Mouse (Mus musculus) mesoderm, embryonic 11.5 days (tissue): Measurements from ENCODE around the gene Nmu.

Experiments used
- DNase-seq: peaks from one replicate; pipeline ENCODE4 v3.0.0-alpha.2; 2012; ENCODE audit warnings: low read depth, low spot score

Gene Nmu

GRCm38 (mm10) chr5:76321249-76322196 lies 42.1 kb downstream of the Nmu start:
- no peak for DNase-seq

DNA sequence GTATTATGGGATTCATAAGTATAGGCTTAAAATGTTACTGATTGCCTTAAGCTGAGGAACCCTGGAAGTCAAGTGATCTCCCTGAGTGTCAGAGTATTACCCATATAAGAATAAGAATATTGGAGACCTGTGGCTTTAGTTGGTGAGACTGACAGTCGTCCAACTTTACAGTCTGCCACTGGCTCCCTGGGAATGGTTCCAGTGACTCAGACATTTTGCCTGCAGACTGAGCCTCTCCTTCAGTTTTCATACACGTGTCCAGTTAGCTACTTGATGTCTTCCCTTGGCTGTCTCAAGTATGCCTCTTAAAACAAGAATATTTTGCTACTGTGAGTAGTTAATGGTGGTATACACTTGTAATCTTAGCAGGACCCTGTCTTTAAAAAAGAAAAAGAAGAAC lies 55.4 kb downstream of the Nmu start:
- DNase-seq, result no peak

DNA sequence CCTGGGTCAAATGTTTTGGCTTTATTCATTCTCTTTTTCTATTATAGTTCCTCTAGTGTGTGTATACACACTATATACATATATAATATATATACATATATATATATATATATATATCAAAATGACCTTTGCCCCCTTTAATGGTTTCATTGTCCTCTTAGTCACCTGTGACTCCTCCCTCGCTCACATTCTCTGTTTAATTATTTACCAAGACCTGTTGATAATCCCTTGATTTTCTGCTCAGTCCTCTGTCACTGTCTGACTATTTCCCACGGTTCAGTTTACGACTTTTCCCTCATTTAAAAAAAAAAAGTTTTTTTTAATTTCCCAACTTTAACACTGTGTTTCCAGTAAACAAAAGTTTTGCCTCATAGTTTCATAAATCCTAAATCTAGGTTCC lies 57.3 kb downstream of the Nmu start:
- no peak for DNase-seq

GRCm38 (mm10) chr5:76305616-76306015 lies 58.0 kb downstream of the Nmu start:
- no peak for DNase-seq

GRCm38 (mm10) chr5:76304452-76305341 lies 58.9 kb downstream of the Nmu start, which contains the start of gene Clock:
Gene Clock (minus strand): TSS chr5:76304792.
- peak; percentile 92 for DNase-seq

DNA sequence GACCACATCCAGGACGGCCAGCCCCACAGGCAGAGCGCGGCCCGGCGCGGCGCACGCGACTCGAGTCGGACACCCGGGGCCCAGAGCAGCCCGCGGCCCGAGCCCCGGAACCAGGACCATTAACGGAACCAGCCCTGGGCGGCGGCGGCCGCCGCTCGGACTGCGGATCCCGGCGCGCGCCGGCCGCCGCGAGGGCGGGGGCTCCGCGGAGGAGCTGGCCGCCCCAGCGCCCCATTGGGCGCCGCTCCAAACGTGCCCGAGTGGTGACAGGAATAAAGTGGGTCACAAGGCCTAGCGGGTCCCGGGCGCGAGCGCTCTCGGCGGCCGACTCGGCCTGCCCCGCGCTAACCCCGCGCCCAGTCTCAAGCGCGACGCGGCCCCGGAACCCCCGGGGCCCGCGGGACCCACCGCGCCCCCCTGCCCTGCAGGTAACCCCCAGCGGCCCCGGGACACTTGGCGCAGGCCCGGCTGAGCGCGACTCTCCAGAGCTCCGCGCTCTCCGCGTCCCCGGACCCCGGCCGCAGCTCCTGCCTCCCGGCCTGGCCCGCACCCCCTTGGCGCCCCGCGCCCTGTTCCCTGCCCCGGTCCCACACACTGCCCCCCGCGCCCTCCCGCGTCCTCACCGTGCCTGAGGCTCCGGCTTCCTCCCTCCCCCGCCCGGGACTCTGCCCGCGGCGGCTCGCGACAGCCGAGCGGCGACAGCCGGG lies 59.7 kb downstream of the Nmu start:
- peak; percentile 82 for DNase-seq

DNA sequence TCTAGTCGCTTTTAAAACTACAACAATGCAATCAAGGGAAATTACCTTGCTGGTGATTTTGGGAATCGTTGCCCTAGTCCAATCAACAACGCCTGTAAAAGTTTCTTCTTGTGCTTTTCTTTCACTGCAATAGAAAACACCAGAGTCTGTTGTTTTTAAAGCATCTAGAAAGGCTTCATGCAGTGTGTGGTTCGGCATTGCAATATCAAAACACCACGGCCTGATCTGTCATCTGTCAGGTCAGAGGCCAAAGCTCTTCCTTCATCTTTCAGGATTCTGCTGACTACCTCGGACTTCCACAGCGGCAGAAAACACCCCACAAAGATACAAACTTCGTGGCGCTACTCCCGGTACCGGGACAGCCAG lies 60.2 kb downstream of the Nmu start:
- DNase-seq, result no peak

- DNase-seq, result no peak
These were observed 61.6 kb downstream of the Nmu start for GRCm38 (mm10) chr5:76302009-76302408.

- no peak for DNase-seq
These were observed 74.3 kb downstream of the Nmu start for GRCm38 (mm10) chr5:76289234-76289691.

DNA sequence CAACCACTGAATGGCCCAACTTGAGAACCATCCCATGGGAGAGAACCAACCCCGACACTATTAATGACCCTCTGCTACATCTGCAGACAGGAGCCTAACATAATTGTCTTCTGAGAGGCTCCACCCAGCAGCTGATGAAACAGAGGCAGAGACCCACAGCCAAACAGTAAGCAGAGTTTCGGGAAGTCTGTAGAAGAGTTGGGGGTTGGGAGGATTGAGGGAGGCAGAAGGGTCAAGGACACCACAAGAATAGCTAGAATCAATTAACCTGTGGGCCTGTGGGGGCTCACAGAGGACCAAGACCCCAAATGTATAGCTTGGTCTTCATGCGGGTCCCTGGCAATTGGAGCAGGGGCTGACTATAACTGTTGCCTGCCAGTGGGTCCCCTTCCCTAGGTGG lies 75.3 kb downstream of the Nmu start:
- DNase-seq, result no peak

- no peak for DNase-seq
These were observed 76.5 kb downstream of the Nmu start for GRCm38 (mm10) chr5:76287062-76287461.

GRCm38 (mm10) chr5:76285699-76286098 lies 77.9 kb downstream of the Nmu start:
- no peak for DNase-seq

GRCm38 (mm10) chr5:76283890-76284289 lies 79.7 kb downstream of the Nmu start:
- DNase-seq, result no peak
